Mouse (Mus musculus) activated CD4-positive, CD25-positive, alpha-beta regulatory T cell, adult 4 months (primary cell): ENCODE measurements around the gene Clec12a. TPM values are rescaled to one million over a fixed set of nuclear protein-coding genes. Genes with fewer than 3 reads are reported as not detected.

Experiments
- ATAC-seq: one replicate; pipeline ENCODE4 v1.8.0; 2017
- polyA plus RNA-seq, 2 experiments: library from polyadenylated mRNA; unstranded; fragments of 100-300 nt; shearing (Covaris generic); gene quantifications; one replicate each; pipeline ENCODE4 v1.2.1; 2017

The Clec12a gene
- polyA plus RNA-seq, 2 experiments from 2014 or later = 0.44 to 0.61 TPM

DNA sequence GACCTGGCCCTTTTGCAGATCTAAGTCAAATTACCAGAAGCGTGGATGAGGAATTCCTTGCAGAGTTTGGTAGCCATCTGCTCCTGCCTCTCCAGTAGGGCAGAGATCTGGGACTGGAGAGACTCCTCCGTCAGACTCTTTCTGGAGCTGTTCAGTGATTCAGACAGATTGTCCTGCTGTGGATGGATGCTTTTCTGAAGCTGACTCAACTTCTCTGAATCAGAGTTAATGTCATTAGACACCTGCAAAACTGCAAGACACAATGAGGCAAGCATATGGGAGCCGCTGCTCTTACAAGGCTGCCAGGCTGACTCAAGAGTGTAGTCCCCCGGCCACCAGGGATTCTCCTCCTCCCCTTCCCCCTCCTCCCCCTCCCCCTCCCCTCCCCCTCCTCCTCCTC lies 38.0 kb downstream of the Clec12a start:
- ATAC-seq = no peak

DNA sequence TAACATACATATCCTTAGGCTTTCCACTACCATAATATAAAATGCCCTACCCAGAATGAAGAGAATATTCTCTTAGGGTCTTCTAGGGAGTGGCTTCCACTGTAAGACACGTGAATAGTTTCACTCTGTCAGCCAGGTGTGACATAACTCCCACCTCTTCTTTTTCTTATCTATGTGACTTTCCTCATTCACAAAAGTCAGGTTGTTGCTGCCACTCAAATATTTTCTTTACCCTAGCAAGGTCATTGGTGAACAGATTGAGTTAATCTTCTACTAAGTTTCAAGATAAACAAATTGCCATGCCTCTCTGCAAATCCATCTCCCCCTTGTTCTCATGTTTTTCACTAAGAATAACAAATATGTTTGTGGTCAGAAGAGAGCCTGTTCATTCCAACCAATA lies 39.2 kb downstream of the Clec12a start:
- no peak for ATAC-seq

DNA sequence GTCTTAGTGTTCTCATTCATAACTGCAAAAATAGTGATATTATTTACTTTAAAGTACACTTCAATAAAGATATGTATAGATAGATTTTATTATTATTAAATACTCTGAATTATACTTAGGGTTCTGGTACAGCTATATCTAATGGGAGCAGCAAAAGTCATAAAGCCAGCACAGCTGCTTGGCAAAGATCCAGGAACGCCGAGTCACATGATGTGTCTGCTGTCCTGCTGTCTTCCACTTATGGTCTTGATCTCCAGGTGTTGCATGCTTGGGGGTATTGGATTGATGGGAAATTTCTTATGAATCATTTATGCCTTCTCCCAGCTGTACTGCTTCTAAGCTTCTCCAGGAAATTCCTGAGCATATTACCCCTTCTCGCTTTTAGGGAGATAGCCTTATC lies 41.0 kb downstream of the Clec12a start:
- no peak for ATAC-seq

DNA sequence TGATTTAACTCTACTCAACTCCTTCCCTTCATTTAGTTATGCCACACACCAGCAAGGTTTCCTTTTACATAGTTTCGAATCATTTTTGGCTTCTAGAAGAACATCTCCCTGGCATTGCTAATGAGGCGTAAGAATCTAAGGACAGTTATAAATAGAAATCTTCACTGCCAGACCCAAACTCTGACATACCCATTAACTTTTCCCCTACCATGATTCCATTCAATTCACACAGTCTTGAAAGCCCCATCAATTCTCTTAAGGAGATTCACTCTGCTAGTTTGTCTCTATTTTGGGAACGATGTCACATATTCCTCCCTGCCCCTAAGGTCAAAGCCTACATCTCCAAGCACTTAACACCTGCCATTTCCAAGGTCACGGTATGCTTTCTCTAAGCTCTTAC lies 42.5 kb downstream of the Clec12a start:
- ATAC-seq = no peak

DNA sequence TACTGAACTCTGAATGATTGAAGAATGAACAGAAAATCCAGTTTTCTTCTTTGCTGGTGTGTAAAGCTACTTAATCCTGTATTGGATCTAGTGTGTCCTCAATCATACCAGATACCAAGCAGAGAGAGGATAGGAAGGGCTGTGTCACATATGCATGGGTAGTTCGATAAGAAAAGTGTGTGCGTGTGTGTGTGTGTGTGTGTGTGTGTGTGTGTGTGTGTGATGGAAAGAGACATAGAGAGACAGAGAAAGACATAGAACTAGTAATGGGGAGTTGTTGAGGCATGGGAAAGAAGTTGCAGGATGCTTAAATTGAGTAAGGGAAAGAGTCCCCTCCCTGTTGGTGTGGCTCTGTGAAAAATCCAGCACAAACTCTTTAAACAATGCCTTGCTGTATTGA lies 43.3 kb downstream of the Clec12a start, which contains the start of gene Clec12b:
Gene Clec12b, minus strand, starts transcription at position 101 of the 400 bp plus-strand sequence.
- ATAC-seq = no peak

DNA sequence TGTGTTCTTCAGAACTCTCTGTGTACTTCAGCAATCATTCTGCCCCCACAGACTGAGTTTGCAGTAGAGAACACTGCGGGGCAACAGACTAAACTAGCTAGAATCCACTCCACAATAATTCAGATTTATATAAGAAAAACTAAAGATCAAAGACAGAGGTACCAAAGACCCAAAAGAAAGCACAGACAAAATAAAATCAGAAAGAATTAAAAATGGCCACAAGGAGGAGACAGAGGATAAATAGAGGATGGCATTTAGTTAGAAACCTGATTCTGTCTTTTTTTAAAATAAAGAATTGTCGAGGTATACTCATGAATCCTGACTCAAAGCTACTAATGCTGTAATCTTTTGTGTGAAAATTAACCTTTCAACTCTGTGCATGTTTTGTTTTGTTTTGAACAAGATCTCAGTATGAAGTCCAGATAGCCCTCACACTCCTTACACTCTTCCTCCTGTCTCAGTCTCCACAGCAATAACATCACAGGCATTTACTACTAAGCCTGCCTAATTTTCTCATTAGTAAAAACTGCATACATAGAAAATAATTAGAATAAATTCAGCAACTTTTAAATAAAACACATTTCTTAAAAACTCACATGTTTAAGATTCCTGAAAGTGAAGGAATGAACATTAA lies 50.7 kb downstream of the Clec12a start:
- no peak for ATAC-seq

DNA sequence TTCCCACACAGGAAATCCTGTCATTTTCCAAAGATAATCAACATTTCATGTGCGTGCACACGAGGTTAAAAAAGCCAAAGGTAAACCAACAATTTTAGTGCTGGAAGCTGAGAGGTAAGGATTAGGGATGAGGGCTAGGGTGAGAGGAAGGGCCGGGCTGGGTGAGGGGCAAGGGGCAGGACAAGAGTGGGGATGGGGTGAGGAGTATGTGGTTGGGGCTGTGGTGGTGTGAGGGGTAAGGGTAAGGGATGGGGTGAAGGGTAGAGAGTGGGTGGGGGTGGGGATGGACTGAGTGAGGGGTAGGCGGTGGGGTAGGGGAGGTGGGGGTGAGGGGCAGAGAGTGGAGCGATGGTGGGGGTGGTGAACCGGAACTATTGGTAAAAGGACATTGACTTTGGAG lies 51.2 kb downstream of the Clec12a start:
- no peak for ATAC-seq

DNA sequence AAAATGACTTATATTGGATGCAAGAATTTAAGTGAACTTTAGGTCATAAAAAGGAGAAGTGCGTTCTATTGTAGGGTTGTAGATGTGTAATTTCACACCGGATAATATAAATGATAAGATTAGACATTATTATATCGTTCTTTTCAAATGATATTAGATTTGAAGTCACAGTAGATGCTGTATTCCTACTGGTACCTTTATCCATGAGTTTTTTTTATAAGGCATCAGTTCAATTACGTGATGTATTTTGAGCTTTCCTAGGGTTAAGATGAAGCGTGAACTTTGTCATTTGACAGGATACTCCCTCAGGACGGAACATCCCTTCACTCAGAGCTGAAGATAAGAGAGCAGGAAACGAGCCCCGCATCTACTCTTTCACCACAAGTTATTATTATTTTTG lies 54.5 kb downstream of the Clec12a start, which contains the start of gene Clec1b:
Gene Clec1b, plus strand, starts transcription at position 301 of the 400 bp plus-strand sequence.
- ATAC-seq = no peak

DNA sequence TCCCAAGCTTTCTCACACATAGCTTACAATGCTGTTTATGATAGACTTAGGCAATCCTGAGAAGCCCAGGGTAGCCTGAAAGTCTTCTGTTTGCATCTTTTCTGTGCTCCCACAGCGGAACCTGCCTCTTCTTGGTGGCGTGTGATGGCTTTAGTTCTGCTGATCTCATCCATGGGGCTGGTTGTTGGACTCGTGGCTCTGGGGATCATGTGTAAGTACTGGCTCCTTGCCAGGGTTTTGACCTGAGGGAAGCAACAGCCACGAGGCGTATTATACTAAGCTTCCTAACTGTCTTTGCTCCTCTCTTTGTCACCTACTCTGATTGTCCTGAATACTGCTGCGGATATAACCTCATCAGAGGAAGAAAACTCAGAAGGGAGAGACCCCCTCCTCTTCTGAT lies 57.5 kb downstream of the Clec12a start:
- ATAC-seq = no peak

DNA sequence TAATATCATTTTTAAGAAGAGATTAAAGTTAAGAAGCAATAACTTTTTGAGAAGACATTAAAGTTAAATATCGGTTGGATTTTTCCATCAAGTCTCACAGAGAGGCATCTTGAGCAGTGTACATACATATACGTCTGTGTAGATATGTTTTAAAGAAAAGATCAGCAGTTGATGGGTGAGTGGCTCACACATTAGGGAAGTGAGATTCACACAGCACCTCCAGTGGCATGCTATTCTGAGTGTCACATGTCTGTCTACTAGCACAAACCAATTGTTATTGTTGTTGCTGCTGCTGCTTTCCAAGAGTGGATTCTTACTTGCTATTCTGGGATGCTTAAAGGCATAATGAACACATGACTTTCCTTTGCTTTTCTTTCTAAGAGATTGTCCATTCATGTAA lies 59.9 kb downstream of the Clec12a start:
- ATAC-seq = no peak

DNA sequence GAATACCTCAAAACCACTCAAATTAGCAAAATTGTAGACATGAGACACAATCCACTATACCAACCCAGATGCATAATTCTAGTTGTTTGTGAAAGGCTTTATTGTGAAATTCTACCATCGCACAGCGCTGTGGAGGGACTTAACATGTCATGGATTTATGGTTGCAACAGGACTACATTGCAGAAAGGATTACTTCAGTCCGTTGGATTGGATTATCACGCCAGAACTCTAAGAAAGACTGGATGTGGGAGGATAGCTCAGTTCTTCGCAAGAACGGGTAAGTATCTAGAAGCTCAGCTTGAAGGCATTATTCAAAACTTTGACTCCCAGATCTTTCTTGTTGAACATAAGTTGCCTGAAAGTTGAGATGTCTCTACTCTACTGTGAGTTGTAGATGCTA lies 60.9 kb downstream of the Clec12a start:
- ATAC-seq = no peak

DNA sequence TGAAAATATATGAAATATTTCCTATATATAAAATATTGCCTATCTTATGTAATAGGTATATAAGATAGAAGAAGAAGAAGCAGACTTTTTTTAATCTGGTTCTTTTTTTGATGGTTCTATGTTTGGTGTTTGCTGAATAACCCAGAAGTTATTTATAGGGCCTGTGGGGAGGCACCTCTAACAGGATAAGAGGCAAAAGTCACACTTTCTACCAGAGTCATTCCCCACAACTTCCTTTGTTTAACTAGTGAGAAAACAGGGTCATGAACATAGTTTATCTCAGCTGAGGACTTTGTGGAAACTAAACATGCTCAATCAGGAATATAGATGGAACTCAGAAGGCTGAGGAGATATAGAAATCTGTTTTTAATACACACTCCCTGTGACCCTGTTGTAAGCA lies 63.5 kb downstream of the Clec12a start:
- no peak for ATAC-seq

DNA sequence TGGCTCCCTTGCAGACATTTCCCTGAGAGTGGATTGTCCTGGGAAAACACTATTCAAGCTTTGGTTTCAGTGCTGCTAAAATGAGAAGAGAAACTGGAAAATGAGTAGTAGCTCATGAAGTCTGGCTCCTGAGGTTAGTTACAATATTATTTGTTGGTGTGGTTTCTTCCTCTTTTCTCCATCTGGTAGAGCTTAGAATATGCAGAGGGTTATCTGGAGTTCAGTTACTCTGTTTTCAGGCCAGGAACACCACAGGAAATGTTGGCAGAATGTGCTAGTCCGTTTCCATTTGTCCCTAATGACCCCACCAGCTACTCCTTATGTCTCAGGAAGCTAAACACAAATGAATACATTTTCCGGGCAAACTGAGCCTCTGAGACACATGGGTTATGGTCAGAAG lies 64.8 kb downstream of the Clec12a start:
- no peak for ATAC-seq

DNA sequence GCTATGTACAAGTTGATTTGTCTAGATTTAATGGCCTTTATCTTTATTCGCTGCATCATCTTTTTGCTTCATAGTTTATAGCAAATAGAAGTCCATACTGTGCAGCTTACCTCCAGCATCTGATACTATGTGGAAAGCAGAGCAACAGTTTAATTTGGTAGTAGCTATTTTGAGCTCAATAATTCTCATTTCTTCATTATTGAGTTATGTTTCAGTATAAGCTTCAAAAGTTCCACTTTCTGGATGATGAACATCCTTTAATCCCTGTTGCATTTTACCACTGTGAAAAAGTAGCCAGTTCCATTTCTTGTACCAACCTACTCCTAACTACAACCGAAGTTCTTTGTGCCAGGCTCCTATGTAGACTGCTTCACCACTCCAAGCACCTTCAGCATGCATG lies 66.1 kb downstream of the Clec12a start, which contains the start of gene Clec9a:
Gene Clec9a, plus strand, starts transcription at position 301 of the 400 bp plus-strand sequence.
- no peak for ATAC-seq

DNA sequence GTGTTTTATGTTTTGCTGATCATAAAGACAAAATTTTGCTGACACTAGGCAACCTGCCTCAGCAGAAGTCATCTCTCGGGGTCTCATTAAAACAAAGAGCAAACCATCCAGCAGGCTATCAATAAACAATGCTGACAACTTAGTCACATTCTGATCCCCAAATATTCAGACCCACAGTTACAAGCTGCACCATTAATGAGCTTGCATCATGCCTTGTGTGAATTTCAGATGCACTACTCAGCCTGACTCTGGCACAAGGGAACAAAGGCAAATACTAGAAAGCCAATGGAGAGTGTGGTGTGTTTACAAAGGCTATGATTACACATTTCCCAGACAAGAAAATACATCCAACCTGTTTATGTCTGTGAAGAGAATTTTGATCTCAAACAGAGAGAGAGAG lies 71.7 kb downstream of the Clec12a start:
- ATAC-seq = no peak

Other genes with a start within 250 kb of the Clec12a start
- gene Clec2e, start 241.8 kb upstream of the Clec12a start, polyA plus RNA-seq = not detected
- gene Clec2d, start 162.1 kb upstream of the Clec12a start, polyA plus RNA-seq = 10 to 100 TPM; 22.9 to 25.2 TPM
- 100 to 1,000 TPM; 233 to 245 TPM for gene Cd69, start 67.3 kb upstream of the Clec12a start, polyA plus RNA-seq
- not detected for gene 4922502D21Rik, start 10.9 kb upstream of the Clec12a start, polyA plus RNA-seq
- gene Clec12b, start 43.2 kb downstream of the Clec12a start, polyA plus RNA-seq = not detected
- under 1 TPM in 1 of 2 experiments, not detected in 1; 0.71 TPM for gene Clec1b, start 54.6 kb downstream of the Clec12a start, polyA plus RNA-seq
- not detected for gene Clec9a, start 66.2 kb downstream of the Clec12a start, polyA plus RNA-seq
- gene Clec1a, start 109.3 kb downstream of the Clec12a start, polyA plus RNA-seq = not detected
- gene Olr1, start 164.5 kb downstream of the Clec12a start, polyA plus RNA-seq = under 1 TPM in 1 of 2 experiments, not detected in 1; 0.12 TPM
- not detected for gene Tmem52b, start 169.9 kb downstream of the Clec12a start, polyA plus RNA-seq
- 1 to 10 TPM; 4.5 to 8.8 TPM for gene Gabarapl1, start 190.5 kb downstream of the Clec12a start, polyA plus RNA-seq
- gene Klre1, start 235.2 kb downstream of the Clec12a start, polyA plus RNA-seq = not detected
- gene Klrd1, start 249.1 kb downstream of the Clec12a start, polyA plus RNA-seq = under 1 TPM in 1 of 2 experiments, not detected in 1; 0.70 TPM